Mouse (Mus musculus): Measurements from ENCODE around the gene Syn2. TPM values are rescaled to one million over a fixed set of nuclear protein-coding genes. Genes with fewer than 3 reads are reported as not detected.

Gene Syn2
- polyA plus RNA-seq, 1 experiment from 2014 or later = 1.8 TPM

GRCm38 (mm10) chr6:115269561-115269960, 134.9 kb downstream of the Syn2 start:
- Histone ChIP-seq H3K9ac (ENCODE audit: low read length) (no peak overlapping the region), H3K36me3 (ENCODE audit: control insufficient read depth, insufficient read depth) (no peaks in the 10 kb centered on the region), H3K27me3 (ENCODE audit: control insufficient read depth, insufficient read depth, low read length) (peaks cover 15% of the 10 kb centered on the region), H3K27ac (ENCODE audit: low read length) (no peak overlapping the region), H3K4me3 (ENCODE audit: low read length) (no peak overlapping the region), H3K9me3 (replicated peaks; ENCODE audit: control insufficient read depth, low read length) (no peaks in the 10 kb centered on the region), H3K4me2 (ENCODE audit: low read depth, low read length) (no peak overlapping the region), H3K4me1 (ENCODE audit: control insufficient read depth, insufficient read depth, low read length) (peaks cover 10% of the 10 kb centered on the region)
- 51% methylated on average over 5 of the region's 5 CpGs for WGBS
- ATAC-seq (replicated peaks; ENCODE audit: extremely low read depth, insufficient read depth, low FRiP score) = no peak

DNA sequence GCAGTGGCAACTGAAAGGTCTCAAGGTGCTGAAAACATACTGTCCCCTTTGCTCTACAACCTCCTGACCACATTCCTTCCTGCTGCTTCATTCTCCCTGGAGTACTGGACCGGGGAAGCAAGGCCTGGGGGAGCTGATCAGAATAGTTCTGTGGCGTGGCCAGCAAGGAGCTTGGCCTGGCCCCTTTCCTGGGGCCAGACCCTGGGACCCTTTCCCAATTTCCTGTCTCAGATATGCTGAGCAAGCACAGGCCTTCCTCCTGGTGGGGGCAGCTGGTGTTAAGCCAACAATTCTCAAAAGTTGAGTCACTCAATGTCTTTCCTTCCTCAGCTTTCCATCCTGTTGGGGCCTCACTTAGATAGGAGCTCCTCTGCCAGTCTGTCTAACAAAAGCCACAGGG, 135.4 kb downstream of the Syn2 start:
- 45% methylated on average over 2 of the region's 2 CpGs for WGBS
- H3K9ac ChIP-seq (ENCODE audit: low read length) = no peak overlapping the region
- H3K9me3 ChIP-seq (replicated peaks; ENCODE audit: control insufficient read depth, low read length) = no peaks in the 10 kb centered on the region
- H3K27me3 ChIP-seq (ENCODE audit: control insufficient read depth, insufficient read depth, low read length) = peaks cover 15% of the 10 kb centered on the region
- peaks cover 10% of the 10 kb centered on the region for H3K4me1 ChIP-seq (ENCODE audit: control insufficient read depth, insufficient read depth, low read length)
- H3K4me3 ChIP-seq (ENCODE audit: low read length) = no peak overlapping the region
- H3K27ac ChIP-seq (ENCODE audit: low read length) = no peak overlapping the region
- peak; percentile 47; the same call in 1 of the 2 replicates for ATAC-seq (replicated peaks; ENCODE audit: extremely low read depth, insufficient read depth, low FRiP score)
- no peaks in the 10 kb centered on the region for H3K36me3 ChIP-seq (ENCODE audit: control insufficient read depth, insufficient read depth)
- no peak overlapping the region for H3K4me2 ChIP-seq (ENCODE audit: low read depth, low read length)

- H3K4me3 ChIP-seq (ENCODE audit: low read length) = no peak overlapping the region
- H3K27me3 ChIP-seq (ENCODE audit: control insufficient read depth, insufficient read depth, low read length) = peaks cover 10% of the 10 kb centered on the region
- WGBS = 47% methylated on average over 3 of the region's 3 CpGs
- peaks cover 10% of the 10 kb centered on the region for H3K4me1 ChIP-seq (ENCODE audit: control insufficient read depth, insufficient read depth, low read length)
- H3K9me3 ChIP-seq (replicated peaks; ENCODE audit: control insufficient read depth, low read length) = no peaks in the 10 kb centered on the region
- H3K27ac ChIP-seq (ENCODE audit: low read length) = no peak overlapping the region
- no peak overlapping the region for H3K9ac ChIP-seq (ENCODE audit: low read length)
- no peaks in the 10 kb centered on the region for H3K36me3 ChIP-seq (ENCODE audit: control insufficient read depth, insufficient read depth)
- no peak overlapping the region for H3K4me2 ChIP-seq (ENCODE audit: low read depth, low read length)
- no peak for ATAC-seq (replicated peaks; ENCODE audit: extremely low read depth, insufficient read depth, low FRiP score)
Measured at GRCm38 (mm10) chr6:115271326-115271725, 136.6 kb downstream of the Syn2 start.

- Histone ChIP-seq H3K9me3 (replicated peaks; ENCODE audit: control insufficient read depth, low read length) (no peaks in the 10 kb centered on the region), H3K4me2 (ENCODE audit: low read depth, low read length) (no peak overlapping the region), H3K4me1 (ENCODE audit: control insufficient read depth, insufficient read depth, low read length) (peaks cover 10% of the 10 kb centered on the region), H3K27ac (ENCODE audit: low read length) (no peak overlapping the region), H3K9ac (ENCODE audit: low read length) (no peak overlapping the region), H3K36me3 (ENCODE audit: control insufficient read depth, insufficient read depth) (no peaks in the 10 kb centered on the region), H3K4me3 (ENCODE audit: low read length) (no peak overlapping the region), H3K27me3 (ENCODE audit: control insufficient read depth, insufficient read depth, low read length) (peaks cover 9% of the 10 kb centered on the region)
- WGBS = 3% methylated on average over 4 of the region's 4 CpGs
- peak; percentile 42; the same call in 1 of the 2 replicates for ATAC-seq (replicated peaks; ENCODE audit: extremely low read depth, insufficient read depth, low FRiP score)
Measured at GRCm38 (mm10) chr6:115271866-115272271, 137.2 kb downstream of the Syn2 start.

DNA sequence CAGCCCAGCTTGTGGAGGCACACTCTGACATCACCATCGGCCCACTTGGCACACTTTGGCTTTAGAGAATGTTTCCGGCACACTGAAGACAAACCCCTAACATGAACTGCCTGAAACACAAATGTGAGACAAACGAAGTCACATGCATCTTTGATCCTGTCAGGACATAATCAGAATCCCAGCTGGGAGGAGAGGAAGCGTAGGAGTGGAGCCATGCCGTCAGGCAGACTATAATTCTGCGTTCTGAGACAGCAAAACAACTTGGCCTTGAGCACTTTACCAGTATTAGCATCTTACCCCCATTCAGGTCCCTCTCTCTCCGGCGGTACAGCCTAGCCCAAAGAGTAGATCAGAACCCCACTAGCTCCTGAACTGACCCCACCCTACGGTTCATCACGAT, 138.6 kb downstream of the Syn2 start:
- H3K4me3 ChIP-seq (ENCODE audit: low read length) = no peak overlapping the region
- no peak overlapping the region for H3K9ac ChIP-seq (ENCODE audit: low read length)
- no peak overlapping the region for H3K4me2 ChIP-seq (ENCODE audit: low read depth, low read length)
- no peak for ATAC-seq (replicated peaks; ENCODE audit: extremely low read depth, insufficient read depth, low FRiP score)
- H3K4me1 ChIP-seq (ENCODE audit: control insufficient read depth, insufficient read depth, low read length) = peaks cover 10% of the 10 kb centered on the region
- peaks cover 8% of the 10 kb centered on the region for H3K27me3 ChIP-seq (ENCODE audit: control insufficient read depth, insufficient read depth, low read length)
- WGBS = 76% methylated on average over 10 of the region's 10 CpGs
- no peak overlapping the region for H3K27ac ChIP-seq (ENCODE audit: low read length)
- H3K9me3 ChIP-seq (replicated peaks; ENCODE audit: control insufficient read depth, low read length) = no peaks in the 10 kb centered on the region
- no peaks in the 10 kb centered on the region for H3K36me3 ChIP-seq (ENCODE audit: control insufficient read depth, insufficient read depth)

DNA sequence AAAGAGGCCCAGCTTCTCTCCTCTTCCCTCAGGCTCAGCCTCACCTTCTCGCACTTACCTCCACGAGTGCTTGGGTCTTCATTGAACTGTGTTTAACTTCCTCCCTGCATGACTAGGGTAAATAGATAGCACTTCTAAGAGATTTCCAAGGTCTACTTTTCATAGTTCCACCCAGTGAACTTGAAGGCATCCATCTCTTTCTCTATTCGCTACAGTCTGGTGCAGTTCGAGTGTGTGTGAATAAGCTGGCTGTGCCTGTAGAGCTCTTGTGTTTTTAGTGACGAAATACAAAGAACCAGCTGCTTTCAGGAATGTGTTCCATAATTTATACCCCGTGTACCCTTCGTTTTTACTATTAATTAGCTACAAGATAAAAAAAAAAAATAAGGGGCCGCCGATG, 140.0 kb downstream of the Syn2 start:
- Histone ChIP-seq H3K27ac (ENCODE audit: low read length) (no peak overlapping the region), H3K27me3 (ENCODE audit: control insufficient read depth, insufficient read depth, low read length) (peaks cover 8% of the 10 kb centered on the region; the same call in 1 of the 2 replicates), H3K9me3 (replicated peaks; ENCODE audit: control insufficient read depth, low read length) (no peaks in the 10 kb centered on the region), H3K4me2 (ENCODE audit: low read depth, low read length) (no peak overlapping the region), H3K4me3 (ENCODE audit: low read length) (no peak overlapping the region), H3K9ac (ENCODE audit: low read length) (no peak overlapping the region), H3K36me3 (ENCODE audit: control insufficient read depth, insufficient read depth) (no peaks in the 10 kb centered on the region), H3K4me1 (ENCODE audit: control insufficient read depth, insufficient read depth, low read length) (peaks cover 10% of the 10 kb centered on the region)
- ATAC-seq (replicated peaks; ENCODE audit: extremely low read depth, insufficient read depth, low FRiP score) = no peak
- 79% methylated on average over 9 of the region's 9 CpGs for WGBS

DNA sequence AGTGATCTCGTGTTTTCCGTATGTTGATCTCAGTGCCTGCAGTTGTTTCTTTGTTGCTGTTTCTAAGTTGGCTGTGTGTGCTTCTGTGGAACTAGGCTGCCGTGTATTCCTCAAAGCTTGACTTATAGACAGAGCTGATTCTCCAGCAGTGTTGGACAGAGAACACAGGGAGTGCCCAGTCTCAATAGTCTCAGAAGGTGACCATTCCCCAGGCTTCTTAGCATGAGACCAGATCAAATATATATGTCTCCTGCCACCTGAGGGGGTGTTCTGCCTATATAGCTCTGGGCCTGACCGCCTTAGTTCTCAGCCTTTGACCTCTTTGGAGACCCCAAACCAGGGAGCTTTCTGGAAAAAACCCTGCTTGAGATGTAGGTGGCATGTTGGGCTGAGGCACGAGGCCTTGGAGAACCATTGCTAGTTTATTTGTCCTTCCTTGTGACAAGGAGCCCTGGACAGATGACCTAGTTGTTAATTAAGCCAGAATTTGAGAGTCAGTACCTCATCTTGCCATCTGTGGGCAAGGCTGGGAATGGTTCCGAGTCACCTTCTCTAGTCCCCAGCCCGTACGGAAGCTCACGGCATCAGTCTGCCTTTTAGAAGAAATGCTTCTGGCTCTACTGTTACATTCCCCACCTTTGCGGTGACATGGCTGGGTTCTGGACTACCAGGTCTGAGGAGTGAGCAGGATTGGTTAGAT, 140.6 kb downstream of the Syn2 start:
- H3K9ac ChIP-seq (ENCODE audit: low read length) = no peak overlapping the region
- peaks cover 9% of the 10 kb centered on the region for H3K4me1 ChIP-seq (ENCODE audit: control insufficient read depth, insufficient read depth, low read length)
- H3K27me3 ChIP-seq (ENCODE audit: control insufficient read depth, insufficient read depth, low read length) = peaks cover 8% of the 10 kb centered on the region; the same call in 1 of the 2 replicates
- WGBS = 87% methylated on average over 10 of the region's 10 CpGs
- H3K4me2 ChIP-seq (ENCODE audit: low read depth, low read length) = no peak overlapping the region
- no peak overlapping the region for H3K27ac ChIP-seq (ENCODE audit: low read length)
- no peaks in the 10 kb centered on the region for H3K9me3 ChIP-seq (replicated peaks; ENCODE audit: control insufficient read depth, low read length)
- H3K36me3 ChIP-seq (ENCODE audit: control insufficient read depth, insufficient read depth) = no peaks in the 10 kb centered on the region
- no peak for ATAC-seq (replicated peaks; ENCODE audit: extremely low read depth, insufficient read depth, low FRiP score)
- H3K4me3 ChIP-seq (ENCODE audit: low read length) = no peak overlapping the region

DNA sequence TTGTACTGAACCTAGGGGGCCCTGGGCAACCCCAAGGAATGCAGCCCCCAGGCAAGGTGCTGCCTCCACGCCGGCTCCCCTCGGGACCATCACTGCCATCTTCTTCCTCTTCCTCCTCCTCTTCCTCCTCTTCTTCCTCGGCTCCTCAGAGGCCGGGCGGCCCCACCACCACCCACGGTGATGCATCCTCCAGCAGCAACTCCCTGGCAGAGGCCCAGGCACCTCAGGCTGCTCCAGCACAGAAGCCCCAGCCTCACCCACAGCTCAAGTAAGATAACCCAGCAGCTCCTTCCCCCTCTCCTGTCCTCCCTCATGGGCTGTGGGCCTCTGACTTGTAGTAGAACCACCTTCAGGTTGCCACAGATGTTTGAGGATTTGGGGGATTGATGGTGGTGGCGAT, 143.4 kb downstream of the Syn2 start:
- Histone ChIP-seq H3K27me3 (ENCODE audit: control insufficient read depth, insufficient read depth, low read length) (peaks cover 12% of the 10 kb centered on the region; the same call in 1 of the 2 replicates), H3K4me2 (ENCODE audit: low read depth, low read length) (no peak overlapping the region), H3K27ac (ENCODE audit: low read length) (no peak overlapping the region), H3K4me3 (ENCODE audit: low read length) (no peak overlapping the region), H3K4me1 (ENCODE audit: control insufficient read depth, insufficient read depth, low read length) (no peaks in the 10 kb centered on the region), H3K36me3 (ENCODE audit: control insufficient read depth, insufficient read depth) (no peaks in the 10 kb centered on the region), H3K9ac (ENCODE audit: low read length) (no peak overlapping the region), H3K9me3 (replicated peaks; ENCODE audit: control insufficient read depth, low read length) (no peaks in the 10 kb centered on the region)
- ATAC-seq (replicated peaks; ENCODE audit: extremely low read depth, insufficient read depth, low FRiP score) = no peak
- WGBS = 53% methylated on average over 8 of the region's 8 CpGs

- no peak overlapping the region for H3K4me3 ChIP-seq (ENCODE audit: low read length)
- H3K27me3 ChIP-seq (ENCODE audit: control insufficient read depth, insufficient read depth, low read length) = peaks cover 14% of the 10 kb centered on the region; the same call in 1 of the 2 replicates
- H3K9me3 ChIP-seq (replicated peaks; ENCODE audit: control insufficient read depth, low read length) = no peaks in the 10 kb centered on the region
- no peak overlapping the region for H3K27ac ChIP-seq (ENCODE audit: low read length)
- no peak overlapping the region for H3K9ac ChIP-seq (ENCODE audit: low read length)
- H3K36me3 ChIP-seq (ENCODE audit: control insufficient read depth, insufficient read depth) = no peaks in the 10 kb centered on the region
- H3K4me1 ChIP-seq (ENCODE audit: control insufficient read depth, insufficient read depth, low read length) = no peaks in the 10 kb centered on the region
- no peak overlapping the region for H3K4me2 ChIP-seq (ENCODE audit: low read depth, low read length)
- WGBS = 61% methylated on average over 2 of the region's 2 CpGs
- no peak for ATAC-seq (replicated peaks; ENCODE audit: extremely low read depth, insufficient read depth, low FRiP score)
Measured at GRCm38 (mm10) chr6:115279639-115280038, 144.9 kb downstream of the Syn2 start.
